Mouse (Mus musculus): ENCODE data around the gene Cyb5rl. TPM values are rescaled to one million over a fixed set of nuclear protein-coding genes. Genes with fewer than 3 reads are reported as not detected.

Gene Cyb5rl
- polyA plus RNA-seq, 1 experiment from 2014 or later = 6.6 TPM

Other genes starting within 250 kb of the Cyb5rl start
- gene Ssbp3, start 156.3 kb upstream of the Cyb5rl start, polyA plus RNA-seq (2015; fragmentation: Nextera tagmentation; extraction: Ambion mirVana) = 83.7 and 86.0 TPM in 2 replicates
- gene Mrpl37, start 120 bp upstream of the Cyb5rl start, polyA plus RNA-seq (2015; fragmentation: Nextera tagmentation; extraction: Ambion mirVana) = 103 and 115 TPM in 2 replicates
- gene Cdcp2, start 29.9 kb downstream of the Cyb5rl start, polyA plus RNA-seq (2015; fragmentation: Nextera tagmentation; extraction: Ambion mirVana) = not detected in 2 replicates
- gene Tmem59, start 111.4 kb downstream of the Cyb5rl start, polyA plus RNA-seq (2015; fragmentation: Nextera tagmentation; extraction: Ambion mirVana) = 394 and 425 TPM in 2 replicates
- 21.8 and 35.1 TPM in 2 replicates for gene Tceanc2, start 112.1 kb downstream of the Cyb5rl start, polyA plus RNA-seq (2015; fragmentation: Nextera tagmentation; extraction: Ambion mirVana)
- gene Ldlrad1, start 142.2 kb downstream of the Cyb5rl start, polyA plus RNA-seq (2015; fragmentation: Nextera tagmentation; extraction: Ambion mirVana) = not detected in 2 replicates
- gene Lrrc42, start 186.5 kb downstream of the Cyb5rl start, polyA plus RNA-seq (2015; fragmentation: Nextera tagmentation; extraction: Ambion mirVana) = 53.5 TPM in 2 replicates
- gene Hspb11, start 186.6 kb downstream of the Cyb5rl start, polyA plus RNA-seq (2015; fragmentation: Nextera tagmentation; extraction: Ambion mirVana) = 29.4 and 31.9 TPM in 2 replicates
- 1.5 and 1.9 TPM in 2 replicates for gene Dio1, start 240.2 kb downstream of the Cyb5rl start, polyA plus RNA-seq (2015; fragmentation: Nextera tagmentation; extraction: Ambion mirVana)
- 69.3 and 76.8 TPM in 2 replicates for gene Yipf1, start 247.4 kb downstream of the Cyb5rl start, polyA plus RNA-seq (2015; fragmentation: Nextera tagmentation; extraction: Ambion mirVana)

Data from intestine, embryonic 15.5 days (tissue).